Mouse (Mus musculus) limb, embryonic 15.5 days (tissue): ENCODE measurements around the gene Cd59b. TPM values are rescaled to one million over a fixed set of nuclear protein-coding genes. Genes with fewer than 3 reads are reported as not detected.
"Not testable (repeated sequence)": the region's sequence is repeated elsewhere in the genome, so short reads cannot be mapped to it uniquely, and the experiment has no call there.

Experiments used
- ATAC-seq: fragments of 200-750 bp; cut with Nextera tagmentation; 2 replicates; pipeline ENCODE4 v1.8.0; 2017; ENCODE audit warnings: low read depth, moderate TSS enrichment; ENCODE audit not compliant: insufficient number of reproducible peaks, low FRiP score, low TSS enrichment
- H3K27ac ChIP-seq: fragments of 300-500 bp; sonication (generic); 2 replicates; pipeline ENCODE4 v1.5.1; 2015; ENCODE audit warnings: moderate library complexity, mild to moderate bottlenecking, inconsistent platforms
- H3K27me3 ChIP-seq: fragments of 300-500 bp; sonication (generic); 2 replicates; pipeline ENCODE4 v1.6.1; 2015; ENCODE audit warnings: inconsistent platforms
- H3K36me3 ChIP-seq: fragments of 300-500 bp; sonication (generic); 2 replicates; pipeline ENCODE4 v1.6.1; 2015; ENCODE audit warnings: inconsistent platforms
- H3K4me1 ChIP-seq: fragments of 300-500 bp; sonication (generic); 2 replicates; pipeline ENCODE4 v1.6.1; 2015; ENCODE audit warnings: inconsistent platforms
- H3K4me2 ChIP-seq: fragments of 300-500 bp; sonication (generic); 2 replicates; pipeline ENCODE4 v1.6.1; 2015; ENCODE audit warnings: mild to moderate bottlenecking, inconsistent platforms
- H3K4me3 ChIP-seq: fragments of 300-500 bp; sonication (generic); 2 replicates; pipeline ENCODE4 v1.5.1; 2015; ENCODE audit warnings: mild to moderate bottlenecking, inconsistent platforms
- H3K9ac ChIP-seq: fragments of 300-500 bp; sonication (generic); 2 replicates; pipeline ENCODE4 v1.6.1; 2015; ENCODE audit warnings: inconsistent platforms
- H3K9me3 ChIP-seq: fragments of 300-500 bp; sonication (generic); 2 replicates; pipeline ENCODE4 v1.6.1; 2016; ENCODE audit warnings: inconsistent platforms
- WGBS: fragments of 180-500 bp; shearing (Covaris S2); methylation state at CpG from one replicate; pipeline ENCODE4 v1.1.7; 2015; 5-methylcytosine and 5-hydroxymethylcytosine counted together
- polyA plus RNA-seq: library from polyadenylated mRNA; unstranded; fragments of >200 nt; fragmentation: Nextera tagmentation; extraction: Ambion mirVana; gene quantifications from 2 replicates; pipeline ENCODE4 v1.2.1, GENCODE M21; 2015

Cd59b gene
- polyA plus RNA-seq, 1 experiment from 2014 or later = 6.8 TPM

- no peak overlapping the region for H3K4me2 ChIP-seq
- H3K27me3 ChIP-seq = no peaks in the 10 kb centered on the region
- ATAC-seq = no peak
- H3K4me3 ChIP-seq = no peak overlapping the region
- H3K4me1 ChIP-seq = no peaks in the 10 kb centered on the region
- no peak overlapping the region for H3K27ac ChIP-seq
- no peak overlapping the region for H3K9ac ChIP-seq
- H3K9me3 ChIP-seq = no peaks in the 10 kb centered on the region
- H3K36me3 ChIP-seq = peaks cover 47% of the 10 kb centered on the region
- WGBS = 59% methylated on average over 2 of the region's 2 CpGs
Observed at GRCm38 (mm10) chr2:104038236-104038635, 31.4 kb upstream of the Cd59b start.

- Histone ChIP-seq H3K36me3 (peaks cover 44% of the 10 kb centered on the region), H3K4me2 (no peak overlapping the region), H3K4me3 (no peak overlapping the region), H3K27ac (no peak overlapping the region), H3K4me1 (no peaks in the 10 kb centered on the region), H3K27me3 (no peaks in the 10 kb centered on the region), H3K9me3 (no peaks in the 10 kb centered on the region), H3K9ac (no peak overlapping the region)
- no peak for ATAC-seq
- WGBS = 61% methylated on average over 5 of the region's 5 CpGs
Observed at GRCm38 (mm10) chr2:104041632-104042031, 28.0 kb upstream of the Cd59b start.

- H3K27me3 ChIP-seq = no peaks in the 10 kb centered on the region
- 94% methylated on average over 15 of the region's 15 CpGs for WGBS
- no peak for ATAC-seq
- H3K4me3 ChIP-seq = no peak overlapping the region
- H3K9me3 ChIP-seq = no peaks in the 10 kb centered on the region
- H3K9ac ChIP-seq = no peak overlapping the region
- no peak overlapping the region for H3K27ac ChIP-seq
- H3K36me3 ChIP-seq = peaks cover 40% of the 10 kb centered on the region
- no peak overlapping the region for H3K4me2 ChIP-seq
- H3K4me1 ChIP-seq = no peaks in the 10 kb centered on the region
Observed at GRCm38 (mm10) chr2:104042766-104043165, 26.9 kb upstream of the Cd59b start.

- no peak overlapping the region for H3K4me2 ChIP-seq
- WGBS = 50% methylated on average over 5 of the region's 5 CpGs
Observed at GRCm38 (mm10) chr2:104043624-104044478, 25.8 kb upstream of the Cd59b start.

GRCm38 (mm10) chr2:104044479-104045080 is 25.1 kb upstream of the Cd59b start:
- no peak overlapping the region for H3K9ac ChIP-seq
- H3K4me2 ChIP-seq = no peak overlapping the region
- no peak overlapping the region for H3K27ac ChIP-seq
- ATAC-seq = no peak
- H3K4me3 ChIP-seq = no peak overlapping the region
- peaks cover 42% of the 10 kb centered on the region for H3K36me3 ChIP-seq
- H3K27me3 ChIP-seq = no peaks in the 10 kb centered on the region
- WGBS = 86% methylated on average over 1 of the region's 1 CpGs
- H3K4me1 ChIP-seq = no peaks in the 10 kb centered on the region
- H3K9me3 ChIP-seq = no peaks in the 10 kb centered on the region

More at GRCm38 (mm10) chr2:104043624-104044478, 25.8 kb upstream of the Cd59b start:
- Histone ChIP-seq H3K4me3 (no peak overlapping the region), H3K27ac (no peak overlapping the region), H3K27me3 (no peaks in the 10 kb centered on the region), H3K36me3 (peaks cover 47% of the 10 kb centered on the region), H3K9ac (no peak overlapping the region), H3K9me3 (no peaks in the 10 kb centered on the region), H3K4me1 (no peaks in the 10 kb centered on the region)
- ATAC-seq = no peak

GRCm38 (mm10) chr2:104058381-104058780 is 11.3 kb upstream of the Cd59b start:
- Histone ChIP-seq H3K27me3 (no peaks in the 10 kb centered on the region), H3K4me3 (no peak overlapping the region), H3K9me3 (no peaks in the 10 kb centered on the region), H3K4me1 (no peaks in the 10 kb centered on the region), H3K4me2 (no peak overlapping the region), H3K36me3 (peaks cover 47% of the 10 kb centered on the region), H3K27ac (no peak overlapping the region), H3K9ac (no peak overlapping the region)
- WGBS = 86% methylated on average over 1 of the region's 1 CpGs
- ATAC-seq = no peak

- H3K36me3 ChIP-seq = peaks cover 43% of the 10 kb centered on the region
- no peaks in the 10 kb centered on the region for H3K4me1 ChIP-seq
- H3K27me3 ChIP-seq = no peaks in the 10 kb centered on the region
- no peak overlapping the region for H3K27ac ChIP-seq
- no peak overlapping the region for H3K9ac ChIP-seq
- no peak overlapping the region for H3K4me2 ChIP-seq
- no peak overlapping the region for H3K4me3 ChIP-seq
- 94% methylated on average over 4 of the region's 4 CpGs for WGBS
- ATAC-seq = no peak
- H3K9me3 ChIP-seq = no peaks in the 10 kb centered on the region
Observed at GRCm38 (mm10) chr2:104058954-104059353, 10.7 kb upstream of the Cd59b start.

- Histone ChIP-seq H3K9me3 (no peaks in the 10 kb centered on the region), H3K4me2 (no peak overlapping the region), H3K9ac (no peak overlapping the region), H3K4me3 (no peak overlapping the region), H3K27ac (no peak overlapping the region), H3K27me3 (no peaks in the 10 kb centered on the region), H3K4me1 (no peaks in the 10 kb centered on the region), H3K36me3 (peaks cover 34% of the 10 kb centered on the region)
- ATAC-seq = no peak
- 77% methylated on average over 10 of the region's 10 CpGs for WGBS
Observed at GRCm38 (mm10) chr2:104059786-104060185, 9.9 kb upstream of the Cd59b start.

GRCm38 (mm10) chr2:104060996-104061395 is 8.7 kb upstream of the Cd59b start:
- no peaks in the 10 kb centered on the region for H3K9me3 ChIP-seq
- WGBS = 94% methylated on average over 6 of the region's 6 CpGs
- no peak overlapping the region for H3K4me2 ChIP-seq
- no peak overlapping the region for H3K4me3 ChIP-seq
- H3K9ac ChIP-seq = no peak overlapping the region
- no peaks in the 10 kb centered on the region for H3K27me3 ChIP-seq
- H3K36me3 ChIP-seq = peaks cover 27% of the 10 kb centered on the region
- no peaks in the 10 kb centered on the region for H3K4me1 ChIP-seq
- H3K27ac ChIP-seq = no peak overlapping the region
- ATAC-seq = no peak

GRCm38 (mm10) chr2:104062665-104063064 is 7.0 kb upstream of the Cd59b start:
- Histone ChIP-seq H3K9ac (no peak overlapping the region), H3K4me3 (no peak overlapping the region), H3K4me2 (no peak overlapping the region), H3K4me1 (no peaks in the 10 kb centered on the region), H3K36me3 (peaks cover 27% of the 10 kb centered on the region), H3K9me3 (no peaks in the 10 kb centered on the region), H3K27ac (no peak overlapping the region), H3K27me3 (no peaks in the 10 kb centered on the region)
- ATAC-seq = no peak

GRCm38 (mm10) chr2:104064152-104064551 is 5.5 kb upstream of the Cd59b start:
- H3K36me3 ChIP-seq = peaks cover 20% of the 10 kb centered on the region
- WGBS = 76% methylated on average over 2 of the region's 2 CpGs
- no peak overlapping the region for H3K4me3 ChIP-seq
- H3K27ac ChIP-seq = no peak overlapping the region
- no peak for ATAC-seq
- H3K4me1 ChIP-seq = no peaks in the 10 kb centered on the region
- H3K9ac ChIP-seq = no peak overlapping the region
- H3K9me3 ChIP-seq = no peaks in the 10 kb centered on the region
- H3K27me3 ChIP-seq = no peaks in the 10 kb centered on the region
- H3K4me2 ChIP-seq = no peak overlapping the region

GRCm38 (mm10) chr2:104065526-104065925 is 4.1 kb upstream of the Cd59b start, which contains the start of gene Gm10912:
Gene Gm10912, plus strand, starts transcription at chr2:104065826.
- not testable (repeated sequence) for H3K27ac ChIP-seq, H3K4me1 ChIP-seq, H3K9me3 ChIP-seq, H3K4me2 ChIP-seq, ATAC-seq, H3K27me3 ChIP-seq, H3K4me3 ChIP-seq, H3K9ac ChIP-seq
- peaks cover 14% of the 10 kb centered on the region for H3K36me3 ChIP-seq
- WGBS = 76% methylated on average over 6 of the region's 6 CpGs
